Mouse (Mus musculus) cerebellum, adult 2 months (tissue): ENCODE measurements around the gene Rpl15.

ENCODE experiments used
- CTCF ChIP-seq: fragments of 200-500 bp; IDR thresholded peaks from 2 replicates; pipeline ENCODE4 v1.5.1; 2011; ENCODE audit warnings: low read depth, mild to moderate bottlenecking, control low read depth, low read length, moderate library complexity, borderline replicate concordance; ENCODE audit not compliant: insufficient read depth
- POLR2A ChIP-seq: fragments of 200-500 bp; IDR thresholded peaks from 2 replicates; pipeline ENCODE4 v1.6.1; 2011; ENCODE audit warnings: low read length, control low read depth, borderline replicate concordance; ENCODE audit not compliant: insufficient read depth

- no peak for TF ChIP-seq CTCF
- no peak for TF ChIP-seq POLR2A
Observed at GRCm38 (mm10) chr14:18263427-18263826, 7.8 kb downstream of the Rpl15 start.
